Mouse (Mus musculus) adipocyte (in vitro differentiated cells): Measurements from ENCODE around the gene Irgm1.
"Not testable (repeated sequence)": the region's sequence is repeated elsewhere in the genome, so short reads cannot be mapped to it uniquely, and the experiment has no call there.

Experiments
- DNase-seq: peaks from one replicate; pipeline ENCODE4 v3.0.0-alpha.2; 2016; ENCODE audit warnings: low spot score

Gene Irgm1

GRCm38 (mm10) chr11:48871201-48871772 is at the start of gene Irgm1:
Irgm1 (minus strand) TSS chr11:48871683.
- peak; percentile 82 for DNase-seq

DNA sequence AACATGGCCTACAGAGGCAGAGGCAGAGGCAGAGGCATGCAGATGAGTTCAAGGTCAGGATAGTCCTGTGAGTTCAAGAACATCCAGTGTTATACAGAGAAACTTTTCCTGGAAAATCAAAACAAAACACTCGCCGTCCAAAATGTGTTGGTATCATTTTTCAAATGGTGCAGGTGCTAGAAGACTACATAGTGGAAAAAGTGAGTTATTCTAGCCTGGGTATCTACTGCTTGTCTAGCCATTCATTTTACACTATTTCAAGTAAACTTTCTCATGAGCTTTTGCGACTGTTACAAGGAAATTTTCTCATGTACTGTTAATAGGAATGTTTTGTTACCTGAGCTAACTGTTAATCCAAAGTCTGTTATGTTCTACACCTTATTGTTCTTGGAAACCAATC is 46.9 kb upstream of the Irgm1 start:
- no peak for DNase-seq

DNA sequence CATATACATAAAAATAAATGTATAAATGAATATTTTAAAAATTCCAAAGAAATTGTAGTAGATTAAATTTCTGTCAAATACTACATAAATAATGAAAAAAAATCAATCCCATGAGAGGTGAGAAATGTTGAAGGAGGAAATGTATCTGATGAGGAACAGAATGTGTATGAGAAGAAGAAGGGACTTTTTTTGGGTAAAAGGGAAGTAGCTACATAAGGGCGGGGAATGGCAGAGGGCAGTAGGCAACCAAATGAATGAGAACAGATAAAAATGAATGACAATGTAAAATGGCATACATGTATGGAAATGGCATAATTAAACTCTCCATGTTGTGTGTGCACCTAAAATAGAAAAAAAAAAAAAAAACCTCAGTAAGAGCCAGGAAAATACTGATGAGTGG is 42.1 kb upstream of the Irgm1 start:
- no peak for DNase-seq

- no peak for DNase-seq
Measured at GRCm38 (mm10) chr11:48908459-48908858, 37.0 kb upstream of the Irgm1 start.

DNA sequence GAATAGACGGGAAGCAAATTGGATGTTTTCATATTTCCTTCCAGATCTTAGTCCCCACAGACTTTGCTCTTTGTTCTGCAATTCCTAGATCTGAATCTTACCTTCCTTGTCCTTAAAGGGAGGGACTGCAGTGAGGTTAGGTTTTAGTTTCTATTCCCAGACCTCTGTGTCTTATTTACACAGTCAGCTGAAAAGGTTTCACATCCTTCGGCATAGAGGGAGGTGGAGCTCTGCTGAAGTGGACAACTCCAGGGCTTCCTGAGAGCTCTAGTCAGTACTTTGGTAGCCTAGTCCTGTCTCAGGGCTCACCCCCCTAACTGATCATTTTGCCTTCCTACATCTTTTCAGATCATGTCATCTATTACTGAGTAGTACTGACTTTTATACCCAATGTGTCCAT is 30.5 kb upstream of the Irgm1 start, which contains the start of gene Gm5431:
Gm5431 (minus strand) TSS at position 194 of the 400 bp plus-strand sequence.
- no peak for DNase-seq

GRCm38 (mm10) chr11:48901567-48901930 is 30.1 kb upstream of the Irgm1 start:
- DNase-seq = not testable (repeated sequence)

GRCm38 (mm10) chr11:48900654-48901566 is 29.4 kb upstream of the Irgm1 start:
- not testable (repeated sequence) for DNase-seq

GRCm38 (mm10) chr11:48898812-48899431 is 27.4 kb upstream of the Irgm1 start:
- DNase-seq = peak; percentile 52

- DNase-seq = no peak
Measured at GRCm38 (mm10) chr11:48876680-48877079, 5.2 kb upstream of the Irgm1 start.

- DNase-seq = not testable (repeated sequence)
Measured at GRCm38 (mm10) chr11:48875343-48875837, 3.9 kb upstream of the Irgm1 start.

GRCm38 (mm10) chr11:48874465-48874864 is 3.0 kb upstream of the Irgm1 start:
- DNase-seq = peak; percentile 77

GRCm38 (mm10) chr11:48873591-48874290 is 2.3 kb upstream of the Irgm1 start:
- no peak for DNase-seq

GRCm38 (mm10) chr11:48872695-48873300 is 1.3 kb upstream of the Irgm1 start:
- no peak for DNase-seq

DNA sequence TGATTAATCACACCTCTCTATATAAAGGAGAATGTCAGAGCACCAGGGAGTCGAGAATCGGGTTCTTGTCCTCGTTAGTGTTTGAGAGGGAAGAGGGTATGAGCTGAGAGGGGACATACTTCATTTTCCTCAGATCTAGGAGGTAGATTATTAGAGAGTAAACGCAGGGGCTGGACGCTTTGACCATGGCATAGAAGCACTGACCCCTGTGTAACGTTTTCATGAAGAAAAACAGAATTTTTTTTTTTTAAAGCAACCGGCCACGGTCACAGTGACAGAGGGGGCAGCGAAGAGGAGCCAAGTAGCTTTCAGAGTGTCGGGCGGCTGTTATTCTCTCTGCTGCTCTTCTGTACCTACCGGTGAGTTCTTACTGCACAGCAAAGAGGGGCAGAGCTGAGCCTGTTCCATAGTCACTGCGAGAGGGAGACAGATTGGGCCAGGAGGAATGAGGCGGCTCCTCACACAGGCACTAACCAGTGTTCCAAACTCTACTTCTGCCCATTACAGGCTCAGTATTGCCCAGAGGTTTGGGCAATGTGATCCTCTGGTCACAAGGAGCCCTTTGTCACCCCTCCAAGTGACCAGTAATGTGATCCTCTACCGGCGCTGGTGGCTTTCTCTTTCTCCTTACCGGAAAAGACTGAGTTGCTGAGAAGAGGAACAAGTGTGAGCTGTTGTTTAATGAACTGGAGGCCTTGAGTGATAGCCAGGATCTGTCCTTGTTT is 496 bp upstream of the Irgm1 start:
- peak; percentile 77 for DNase-seq

DNA sequence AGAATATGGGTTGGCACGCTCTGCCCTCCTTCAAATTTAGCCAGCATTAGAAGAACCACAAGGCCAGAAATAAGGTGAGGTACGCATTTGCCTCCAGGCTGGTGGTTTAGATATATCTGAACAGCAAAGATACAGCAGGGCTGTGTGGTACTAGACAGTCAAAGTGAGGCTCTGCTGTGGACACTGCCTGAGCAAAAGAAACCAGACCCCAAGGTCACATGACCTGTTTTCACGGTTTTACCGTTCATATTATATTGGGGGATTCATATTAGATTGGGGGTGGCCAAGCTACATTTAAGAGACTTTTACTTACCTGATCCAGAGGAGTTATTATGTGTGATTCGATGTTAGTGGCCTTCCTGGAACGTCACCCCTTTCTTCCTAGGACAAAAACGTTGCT is 702 bp downstream of the Irgm1 start:
- peak; percentile 29 for DNase-seq

GRCm38 (mm10) chr11:48869380-48870110 is 1.9 kb downstream of the Irgm1 start:
- no peak for DNase-seq

DNA sequence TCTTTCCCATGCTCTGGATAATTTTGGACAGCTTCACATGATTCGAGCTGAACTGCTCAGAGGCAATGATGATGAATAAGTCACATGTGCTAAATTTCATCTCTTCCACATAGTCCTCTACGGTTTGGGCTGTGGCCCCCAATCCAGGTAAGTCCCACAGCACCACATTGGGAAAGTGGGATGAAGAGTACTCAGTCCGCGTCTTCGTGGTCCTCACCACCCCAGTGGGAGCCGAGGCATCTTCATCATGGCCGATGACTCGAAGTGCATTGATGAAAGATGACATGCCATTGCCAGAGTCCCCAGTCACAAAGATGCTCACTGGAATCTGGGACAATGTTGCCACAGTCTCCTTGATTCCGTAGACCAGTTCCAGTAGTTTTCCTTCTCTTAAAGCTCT is 5.0 kb downstream of the Irgm1 start:
- no peak for DNase-seq

DNA sequence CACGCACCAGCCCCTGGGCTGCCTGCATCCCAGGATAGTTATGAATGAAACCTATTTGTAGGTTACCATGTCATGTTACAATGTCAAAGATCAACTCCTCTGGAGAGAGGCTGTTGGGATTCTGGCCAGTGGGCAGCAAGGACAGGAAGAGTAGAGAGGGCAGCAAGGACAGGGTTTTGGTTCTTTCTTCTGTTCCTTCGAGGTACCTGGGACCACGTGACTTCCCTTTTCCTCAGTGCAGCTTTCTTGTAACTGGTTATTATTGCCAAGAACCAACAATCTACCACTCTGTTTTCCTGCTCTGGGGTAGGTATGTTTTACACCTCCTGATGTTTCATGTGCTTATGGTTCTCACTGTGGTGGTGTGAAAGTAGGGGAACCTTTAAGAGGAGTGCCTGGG is 7.7 kb downstream of the Irgm1 start:
- no peak for DNase-seq

GRCm38 (mm10) chr11:48862784-48863319 is 8.6 kb downstream of the Irgm1 start:
- no peak for DNase-seq

DNA sequence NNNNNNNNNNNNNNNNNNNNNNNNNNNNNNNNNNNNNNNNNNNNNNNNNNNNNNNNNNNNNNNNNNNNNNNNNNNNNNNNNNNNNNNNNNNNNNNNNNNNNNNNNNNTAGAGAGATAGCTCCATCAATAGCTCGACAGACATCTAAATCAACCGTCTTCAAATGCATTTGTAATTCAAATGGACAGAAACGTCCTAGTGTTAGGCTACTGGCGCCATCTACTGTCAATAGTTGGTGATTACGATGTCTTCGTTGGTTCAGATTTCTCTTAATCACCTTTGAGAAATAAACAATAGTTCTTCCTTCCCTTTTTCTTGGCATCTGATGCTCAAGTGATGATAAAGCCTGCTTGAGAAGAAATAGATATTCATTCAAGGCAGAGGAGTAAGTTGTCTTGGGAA is 12.5 kb downstream of the Irgm1 start:
- DNase-seq = peak; percentile 80
